Mouse (Mus musculus): ENCODE results near the gene Cntn5.

Cntn5 gene

DNA sequence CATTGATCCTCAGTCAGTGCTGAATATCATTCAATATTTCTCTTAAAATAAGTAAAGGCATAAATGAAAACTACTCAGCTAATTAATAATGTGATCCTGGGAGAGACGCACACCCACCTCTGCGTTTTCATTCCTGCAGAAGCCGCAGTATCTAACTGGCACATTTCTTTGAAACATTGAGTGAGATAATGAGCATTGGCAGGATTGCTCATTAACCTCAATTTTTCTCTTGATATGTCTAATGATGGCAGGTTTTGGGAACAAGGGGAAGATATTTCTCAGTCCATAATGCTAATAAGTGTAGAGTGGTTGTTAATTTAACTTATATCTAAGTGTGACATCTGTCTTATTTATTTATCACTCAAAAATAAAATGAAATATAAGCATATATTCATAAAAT is 734.0 kb downstream of the Cntn5 start:
- DNase-seq: no peak

DNA sequence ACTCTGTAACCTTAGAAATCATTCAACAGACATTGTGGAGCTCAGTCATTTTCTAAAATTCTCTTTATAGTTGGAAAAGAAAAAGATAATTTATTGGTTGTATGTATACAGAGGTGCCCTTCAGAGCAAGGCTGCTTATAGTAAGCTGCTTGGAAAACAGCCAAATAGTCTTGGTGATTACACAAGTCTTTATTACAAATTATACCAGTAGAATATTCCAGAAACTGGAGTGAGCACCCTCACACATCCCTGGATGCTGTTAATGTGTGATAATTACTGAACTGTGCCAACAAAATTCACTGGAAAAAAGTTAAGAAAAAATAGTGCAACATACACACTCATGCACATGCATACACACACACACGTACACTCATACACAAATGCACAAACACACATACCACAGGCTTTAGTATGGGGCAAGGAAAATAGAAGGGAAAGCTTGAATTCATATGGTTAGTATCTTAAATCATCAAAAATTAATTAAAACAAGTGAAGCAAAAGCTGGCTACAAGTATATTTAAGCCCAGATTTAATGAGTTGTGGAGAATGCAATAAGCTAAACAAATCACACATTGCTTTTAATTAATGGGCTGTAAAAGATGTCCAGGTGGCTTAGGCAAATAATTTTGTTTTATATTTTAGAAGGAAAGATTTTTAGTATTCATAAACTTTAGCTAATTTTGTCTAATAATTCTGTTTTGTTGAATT is 783.1 kb downstream of the Cntn5 start:
- DNase-seq: no peak

DNA sequence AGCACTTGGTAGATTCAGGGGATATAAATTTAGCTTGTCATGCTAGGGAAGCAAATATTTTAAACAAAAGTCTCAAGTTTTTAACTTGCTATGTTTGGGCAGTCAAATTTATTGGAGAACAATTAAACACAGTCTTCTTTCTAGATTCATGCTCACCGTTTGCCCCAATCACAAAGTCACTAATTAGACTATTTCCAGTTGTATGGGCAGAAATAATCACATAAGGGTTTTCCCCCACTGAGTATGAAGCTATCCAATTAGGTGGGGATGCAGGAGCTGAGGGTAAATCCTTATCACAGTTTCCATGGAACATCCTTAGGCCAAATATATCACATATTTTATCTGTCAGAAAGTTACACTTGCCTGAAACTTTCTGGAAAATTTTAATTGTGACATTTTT is 788.0 kb downstream of the Cntn5 start:
- no peak for DNase-seq

DNA sequence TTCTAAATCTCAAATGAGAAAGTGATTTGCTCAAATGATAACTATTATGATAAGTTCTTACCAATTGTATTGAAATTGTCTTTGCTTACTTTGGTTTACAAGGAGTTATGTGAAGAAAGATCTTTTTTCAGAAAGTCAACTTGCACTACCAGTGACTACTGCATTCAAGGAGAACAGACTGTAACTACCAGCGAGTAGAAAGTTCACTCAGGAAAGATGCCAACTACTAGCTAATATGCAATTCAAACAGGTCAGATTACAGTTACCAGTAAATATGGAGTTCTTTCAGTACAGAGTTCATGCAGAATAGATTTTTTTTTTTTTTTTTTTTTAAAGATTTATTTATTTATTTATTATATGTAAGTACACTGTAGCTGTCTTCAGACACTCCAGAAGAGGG is 795.4 kb downstream of the Cntn5 start:
- no peak for DNase-seq

DNA sequence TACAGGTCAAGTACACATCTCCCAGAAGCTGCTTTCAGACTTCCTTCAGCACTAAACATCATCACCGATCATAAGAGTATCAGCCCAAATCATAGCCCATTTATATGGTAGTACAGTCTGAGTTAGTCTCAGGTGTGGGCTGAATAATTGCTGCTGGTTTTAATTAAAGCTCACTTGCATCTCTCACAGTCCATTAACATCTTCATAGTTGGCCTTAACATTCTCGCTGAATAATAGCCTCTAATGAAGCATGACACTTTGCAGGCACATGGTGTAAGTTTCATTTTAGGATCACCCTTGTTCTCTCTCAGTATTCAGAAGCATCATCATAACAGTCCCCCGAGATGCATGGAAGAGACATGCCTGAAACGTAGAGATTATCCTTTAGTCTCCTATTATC is 796.7 kb downstream of the Cntn5 start:
- no peak for DNase-seq

DNA sequence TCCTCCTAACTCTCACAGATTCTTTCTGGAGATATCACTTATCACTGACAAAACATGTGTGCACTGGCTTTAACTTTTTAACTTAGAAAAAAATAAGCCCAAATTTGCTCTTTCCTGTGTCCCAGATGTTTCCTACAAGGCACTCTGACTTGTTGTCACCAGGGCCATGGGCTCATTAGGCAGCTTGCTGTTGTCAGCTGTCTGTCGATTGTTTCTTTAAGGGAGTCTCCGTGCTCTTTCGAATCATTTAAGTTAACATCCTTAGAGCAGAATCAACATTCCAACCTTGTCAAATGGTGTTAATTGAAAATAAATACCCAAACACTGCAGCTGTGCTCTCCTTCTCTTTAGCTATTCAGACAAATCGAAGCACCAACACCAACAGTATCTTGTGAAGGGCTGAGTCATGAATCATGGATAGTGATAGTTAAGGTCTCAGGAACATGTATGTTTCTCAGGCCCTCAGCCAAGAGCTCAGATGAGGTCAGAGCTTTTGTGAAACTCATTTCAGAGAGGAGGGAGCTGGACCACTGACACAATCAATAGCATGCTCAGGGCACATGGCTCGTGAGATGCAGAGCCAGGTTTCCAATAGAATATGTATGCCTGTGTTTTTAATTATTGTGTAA is 802.6 kb downstream of the Cntn5 start:
- peak; percentile 33 to 38 for DNase-seq

DNA sequence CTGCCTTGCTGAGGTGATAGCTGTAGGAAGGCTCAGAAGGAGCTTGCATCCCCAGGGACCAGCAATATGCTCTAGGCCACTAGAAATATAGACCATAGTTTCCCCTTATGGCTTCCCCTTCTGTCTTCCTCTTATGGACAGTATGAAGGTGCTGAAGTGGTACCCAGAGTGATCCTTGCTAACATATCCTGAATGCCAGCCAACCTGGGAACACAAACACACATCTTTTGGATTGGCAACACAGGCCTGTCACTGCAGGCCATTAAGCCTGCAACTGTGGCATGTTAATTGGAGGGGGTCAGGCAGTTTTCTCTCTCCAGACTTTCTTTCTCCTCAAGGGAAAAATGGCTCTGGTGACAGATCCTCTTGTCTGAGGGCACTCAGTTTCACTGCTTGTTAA is 828.3 kb downstream of the Cntn5 start:
- no peak for DNase-seq

DNA sequence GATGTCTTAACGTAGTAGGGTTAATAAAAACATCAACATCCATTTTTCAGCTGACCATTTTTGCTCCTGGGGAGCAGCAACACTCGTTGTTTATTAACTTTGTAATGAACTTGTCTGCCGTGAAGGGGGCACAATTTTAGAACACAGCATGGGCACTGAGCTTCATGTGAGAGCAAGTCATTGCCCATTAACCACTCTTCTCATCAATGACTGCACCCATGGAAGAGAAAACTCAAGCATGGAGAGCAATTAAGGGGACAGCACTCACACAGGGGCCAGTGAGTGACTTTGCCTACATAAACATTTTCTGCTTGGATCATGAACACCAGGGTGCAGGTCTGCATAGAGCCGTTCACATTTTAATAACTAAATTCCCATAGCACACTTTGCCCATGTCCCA is 831.2 kb downstream of the Cntn5 start:
- peak in 1 of 2 experiments; percentile 3 for DNase-seq

DNA sequence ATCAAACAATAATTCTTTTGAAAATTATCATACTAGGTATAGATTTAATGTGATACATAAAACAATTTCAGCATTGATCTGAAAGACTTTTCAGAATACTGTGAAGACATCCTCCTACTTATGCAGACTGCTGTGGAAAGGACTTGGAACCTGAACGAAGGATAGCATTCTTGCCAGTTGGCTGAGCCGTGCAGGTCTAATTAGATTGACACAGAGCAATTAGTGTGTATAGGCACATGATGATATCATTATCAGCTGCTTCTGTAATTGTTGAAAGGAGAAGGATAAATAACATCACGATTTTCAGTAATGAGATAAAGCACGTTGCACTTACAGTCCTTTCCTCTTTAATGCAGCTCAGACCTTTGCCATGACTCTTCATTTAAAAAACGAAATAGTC is 831.7 kb downstream of the Cntn5 start:
- DNase-seq: no peak

DNA sequence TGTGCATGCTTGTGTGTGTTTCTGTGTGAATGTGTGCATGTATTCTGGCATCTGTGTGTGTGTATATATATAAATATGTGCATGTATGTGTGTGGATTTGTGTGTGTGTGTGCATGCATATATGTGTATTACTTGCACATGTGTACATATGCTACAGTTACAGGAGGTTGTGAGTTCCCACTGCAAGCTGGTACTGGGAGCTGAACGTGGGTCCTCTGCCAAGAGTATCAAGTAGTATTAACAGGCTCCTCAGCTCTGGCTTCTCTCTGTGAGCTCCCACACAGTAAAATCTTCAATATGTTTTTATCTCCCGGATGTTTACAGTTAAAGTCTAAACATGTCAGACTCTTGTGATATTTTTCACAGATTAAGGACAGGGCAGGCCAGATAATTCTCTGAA is 833.3 kb downstream of the Cntn5 start:
- DNase-seq: no peak

DNA sequence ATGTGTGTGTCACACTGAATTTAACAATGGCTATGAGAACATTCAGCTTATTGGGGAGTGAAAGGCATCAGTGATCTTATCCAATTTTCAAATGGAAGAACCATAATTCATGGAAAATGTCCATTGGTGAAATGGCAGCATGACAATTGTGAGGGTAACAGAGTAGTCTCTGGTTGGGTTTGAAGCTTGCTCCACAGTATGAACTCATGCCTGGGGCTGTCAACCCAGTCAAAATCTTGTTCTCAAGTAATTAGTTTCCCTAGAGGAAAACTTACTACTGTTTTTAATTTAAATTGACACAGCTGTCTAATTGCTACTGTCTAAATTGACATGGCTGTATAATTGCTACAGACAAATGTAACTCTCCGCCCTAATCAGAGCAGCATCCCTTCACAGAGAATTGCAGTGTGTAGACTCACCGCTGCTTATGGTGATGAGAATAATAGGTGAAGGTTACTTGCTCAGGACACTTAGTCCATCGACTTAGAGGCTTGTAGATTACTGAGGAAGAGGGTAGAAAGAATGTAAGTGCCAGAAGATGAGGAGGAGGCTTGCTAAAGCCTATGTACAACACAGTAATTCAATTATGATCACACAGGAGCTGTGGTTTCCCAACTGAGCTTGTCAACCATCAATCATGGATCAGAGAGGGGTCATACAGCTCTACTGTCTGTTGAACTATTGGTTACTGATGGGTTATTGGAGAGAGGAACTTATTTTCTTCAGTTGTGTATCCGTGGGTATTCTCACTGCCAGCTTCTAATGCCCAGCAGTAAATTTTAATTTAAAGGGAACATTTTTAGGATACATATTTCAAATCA is 859.4 kb downstream of the Cntn5 start:
- no peak for DNase-seq

DNA sequence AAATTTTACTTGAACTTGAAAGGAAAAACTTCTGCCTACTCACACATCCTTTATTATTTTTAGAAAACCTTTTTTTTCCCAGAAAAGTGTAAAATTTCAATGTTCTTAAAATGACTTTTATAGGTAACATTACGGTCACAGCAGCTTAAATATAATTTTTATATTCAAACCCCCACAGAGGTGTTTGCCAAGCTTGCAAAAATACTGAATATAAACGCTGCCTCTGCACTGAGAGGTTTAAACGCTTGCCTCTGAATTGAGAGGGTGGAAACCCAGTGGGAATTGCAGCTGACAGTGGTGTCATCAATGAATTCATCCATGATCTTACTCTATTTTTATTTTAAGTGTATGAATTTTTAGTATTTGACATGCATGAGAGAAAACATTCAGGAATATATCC is 861.6 kb downstream of the Cntn5 start:
- no peak for DNase-seq

DNA sequence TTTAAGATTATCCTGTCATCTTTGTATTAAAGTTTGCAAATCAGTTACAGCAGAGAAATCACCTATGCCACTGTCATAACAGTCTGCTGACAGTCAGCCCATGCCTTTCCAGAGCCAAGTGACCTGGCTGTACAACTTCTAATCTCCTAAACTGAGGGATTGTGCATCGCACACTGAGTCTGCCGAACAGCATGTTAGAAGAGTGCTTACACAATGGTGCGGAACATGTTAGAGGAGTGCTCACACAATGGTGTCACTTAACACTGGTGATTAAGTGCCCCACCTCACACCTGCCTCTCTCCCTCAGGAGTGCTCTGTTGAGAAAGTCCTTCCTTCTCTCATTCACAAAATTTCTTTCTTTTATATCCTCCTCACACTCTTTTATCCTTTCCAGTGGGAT is 889.4 kb downstream of the Cntn5 start:
- no peak for DNase-seq

DNA sequence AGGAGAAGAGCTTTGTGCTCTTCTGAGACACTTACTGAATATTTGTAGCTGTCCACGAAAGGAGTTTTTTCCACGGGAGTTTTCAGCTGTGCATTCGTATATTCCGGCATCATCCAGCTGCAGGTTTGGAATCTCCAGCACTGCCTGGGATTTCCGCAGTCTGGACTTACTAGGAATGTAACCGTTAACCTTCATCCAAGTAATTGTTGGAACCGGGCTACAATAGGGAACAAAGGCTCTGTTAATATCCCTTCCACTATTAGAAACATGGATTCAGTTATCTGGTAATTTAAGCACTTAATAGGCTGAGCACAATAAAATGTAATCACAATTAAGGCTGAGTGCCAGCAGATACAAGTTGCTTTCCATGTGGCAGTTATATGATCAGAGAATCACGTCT is 920.5 kb downstream of the Cntn5 start:
- no peak for DNase-seq

DNA sequence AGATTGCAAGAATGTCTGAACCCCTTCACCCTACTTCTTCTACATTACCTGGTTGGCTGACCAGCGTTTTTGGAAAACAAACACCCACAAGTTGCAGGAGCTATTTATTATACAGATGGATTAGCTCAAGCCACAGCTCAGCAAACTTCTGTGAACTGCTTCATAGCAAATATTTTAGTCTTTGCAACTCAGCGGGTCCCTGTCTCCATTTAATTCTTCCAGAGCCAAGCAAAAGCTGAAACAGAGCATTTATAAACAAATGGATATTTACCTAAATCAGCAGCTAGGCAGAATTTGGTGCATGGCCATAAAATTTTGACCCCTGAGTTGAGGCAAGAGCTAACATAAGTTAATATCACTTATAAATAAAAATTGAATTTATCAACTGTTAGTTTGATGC is 921.4 kb downstream of the Cntn5 start:
- peak in 1 of 2 experiments; percentile 1 for DNase-seq

DNA sequence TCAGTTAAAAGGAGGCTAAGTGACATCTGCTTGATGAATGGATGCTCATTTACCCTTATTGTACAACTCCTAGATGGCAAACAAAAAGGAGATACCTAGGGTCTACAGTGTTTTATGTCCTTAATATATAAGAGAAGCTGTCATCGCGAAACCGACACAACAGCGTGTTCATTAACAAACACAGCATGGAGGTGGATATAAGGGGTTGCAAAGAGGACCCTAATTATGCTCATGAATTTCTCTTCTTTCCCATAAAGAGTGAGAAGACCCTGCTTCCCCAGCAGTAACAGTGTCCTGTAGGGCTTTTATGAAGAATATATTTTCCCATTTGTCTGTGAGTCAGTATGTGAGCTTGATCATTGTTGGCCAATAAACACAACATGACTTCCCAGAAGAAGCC is 939.2 kb downstream of the Cntn5 start:
- DNase-seq: no peak

DNA sequence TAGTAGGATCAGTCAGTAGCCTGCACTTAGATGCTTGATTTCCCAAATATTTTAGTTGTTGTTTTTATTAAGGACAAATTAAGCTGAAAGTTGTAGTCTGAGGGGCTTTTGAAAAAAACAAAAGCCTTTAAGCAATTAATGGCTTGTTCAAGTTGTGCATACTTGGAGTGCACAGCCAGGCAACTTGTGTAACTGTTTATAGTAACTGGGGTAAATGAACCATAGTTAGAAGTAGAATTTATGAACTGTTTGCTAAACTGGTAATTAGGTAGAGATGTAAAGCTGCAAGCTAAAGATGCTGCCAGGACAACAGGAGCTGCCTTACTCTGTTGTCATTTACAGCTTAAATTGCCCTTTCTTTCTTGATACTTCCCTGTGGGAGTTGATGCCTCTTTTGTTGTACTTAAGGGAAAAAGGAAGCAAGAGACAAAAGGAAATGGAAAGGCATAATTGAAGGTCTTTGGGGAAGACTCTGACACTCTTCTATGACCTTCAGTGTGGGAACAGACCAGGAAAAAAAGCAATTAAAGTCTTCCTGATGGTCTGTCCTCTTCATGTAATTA is 943.9 kb downstream of the Cntn5 start:
- DNase-seq: no peak

DNA sequence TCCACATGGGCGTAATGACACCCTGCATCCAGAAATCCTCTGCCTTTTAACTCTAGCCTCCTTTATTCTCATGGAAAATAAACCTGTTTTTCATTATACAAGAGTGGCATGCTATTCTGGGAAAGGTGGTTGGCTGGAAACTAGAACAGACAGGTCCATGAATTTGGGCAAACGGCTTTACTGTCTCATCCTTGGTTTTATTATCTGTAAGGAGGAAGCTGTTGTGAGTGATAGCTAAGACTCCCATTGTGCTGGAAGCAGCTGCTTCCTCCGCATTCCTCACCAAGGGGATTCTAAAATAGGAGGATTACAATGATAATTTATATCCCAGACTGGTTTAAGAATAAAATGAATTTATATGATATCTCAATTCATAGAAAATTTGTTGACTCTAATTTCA is 955.2 kb downstream of the Cntn5 start:
- no peak for DNase-seq

DNA sequence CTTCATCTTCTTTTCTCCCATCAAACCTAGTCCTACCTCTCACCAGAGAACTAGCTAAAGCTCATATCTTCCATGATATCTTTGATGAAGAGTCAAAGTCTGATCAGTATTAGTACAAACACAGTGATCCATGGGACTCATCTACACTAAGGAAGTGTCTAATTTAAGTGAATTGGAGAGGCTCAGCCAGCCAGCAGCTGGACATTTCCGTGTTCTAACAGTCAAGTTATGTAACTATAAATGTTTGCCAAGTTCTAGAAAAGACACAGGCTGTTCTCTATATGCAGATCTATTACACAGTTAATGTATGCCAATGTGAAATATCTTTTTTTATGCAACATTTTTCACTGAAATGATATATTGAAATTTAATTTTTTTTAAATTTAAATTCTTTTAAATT is 959.7 kb downstream of the Cntn5 start:
- DNase-seq: no peak

DNA sequence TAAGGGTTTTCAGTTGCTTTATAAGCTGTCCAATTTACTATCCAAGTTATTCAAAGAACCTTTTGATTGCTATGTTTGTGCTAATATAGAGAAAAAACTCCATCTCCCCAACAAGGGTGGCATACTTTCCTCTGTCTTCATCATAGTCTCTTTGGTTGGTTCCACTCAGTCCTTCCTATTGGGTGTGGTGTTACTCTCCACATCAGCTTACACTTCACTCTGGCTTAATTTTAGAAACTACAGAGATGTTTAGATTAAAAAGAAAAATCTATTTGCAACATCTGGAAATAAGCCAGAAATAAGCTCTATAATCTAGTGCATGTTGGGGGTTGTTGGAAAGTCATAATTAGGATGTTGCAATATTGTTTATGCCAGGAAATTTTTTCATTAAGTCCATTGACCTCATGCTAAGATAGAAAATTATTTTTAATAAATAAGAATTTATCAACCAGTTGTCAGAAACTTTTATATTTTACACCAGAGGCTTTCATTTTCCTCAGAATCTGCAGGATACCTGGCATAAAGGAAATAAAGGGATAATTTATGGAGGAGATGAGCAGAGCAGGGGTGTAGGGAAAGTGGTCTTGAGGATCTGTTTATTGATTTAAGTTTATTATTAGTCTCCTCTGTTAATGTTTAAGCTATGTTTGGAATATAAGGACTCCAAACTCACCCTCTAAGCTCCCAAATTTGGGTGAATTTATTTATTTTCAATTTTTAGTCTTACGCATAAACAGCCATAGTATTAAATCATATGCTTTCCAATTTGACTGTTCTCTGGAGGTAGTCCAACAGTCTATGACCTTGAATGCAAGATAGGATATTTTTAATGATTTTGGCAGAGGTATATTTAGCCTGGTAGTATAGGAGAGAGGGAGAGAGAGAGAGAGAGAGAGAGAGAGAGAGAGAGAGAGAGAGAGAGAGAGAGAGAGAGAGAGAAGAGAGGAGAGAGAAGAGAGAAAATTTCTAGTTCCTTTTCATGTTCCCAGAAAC is 966.8 kb downstream of the Cntn5 start:
- DNase-seq: no peak

DNA sequence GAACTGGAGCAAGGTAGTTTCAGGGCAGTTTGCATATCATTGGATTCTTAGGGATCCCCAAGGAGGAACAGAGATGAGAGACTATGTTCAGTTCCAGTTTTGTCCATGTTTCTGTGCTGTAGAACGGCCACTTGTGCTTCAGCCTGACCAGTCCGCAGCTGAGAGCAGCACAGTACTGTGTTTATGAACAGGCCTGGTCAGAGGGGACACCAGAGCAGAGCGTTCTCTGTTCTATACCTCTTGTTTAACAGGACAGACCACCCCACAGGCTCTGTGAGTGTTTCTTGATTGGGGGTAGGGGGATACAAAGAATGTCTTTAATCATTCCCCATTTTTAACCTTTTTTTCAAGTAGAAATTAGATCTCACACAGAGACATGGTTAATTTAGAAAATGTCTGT is 984.0 kb downstream of the Cntn5 start:
- no peak for DNase-seq

DNA sequence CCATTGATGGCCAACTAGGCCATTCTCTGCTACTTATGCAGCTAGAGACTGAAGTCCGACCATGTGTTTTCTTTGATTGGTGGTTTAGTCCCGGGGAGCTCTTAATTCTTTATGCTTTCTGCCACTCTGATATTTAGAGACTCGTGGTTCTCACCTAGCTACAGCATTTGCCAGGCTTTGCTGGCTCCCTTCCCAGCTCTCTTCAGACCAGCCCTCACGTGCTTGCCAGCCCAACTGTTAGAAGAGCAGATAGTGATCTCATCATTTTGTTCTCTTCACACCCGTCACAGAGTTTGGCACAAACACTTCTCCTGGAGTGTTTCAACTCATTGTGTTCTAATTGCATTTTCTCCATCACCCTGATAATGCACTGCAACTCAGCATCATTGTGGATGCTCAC is 1005.5 kb downstream of the Cntn5 start:
- DNase-seq: peak in 1 of 2 experiments; percentile 2

All from kidney, postnatal 4 days (tissue).